Mouse (Mus musculus) intestine, embryonic 14.5 days (tissue): Measurements from ENCODE around the gene A730071L15Rik. TPM values are rescaled to one million over a fixed set of nuclear protein-coding genes. Genes with fewer than 3 reads are reported as not detected.

ENCODE experiments used
- ATAC-seq: fragments of 200-750 bp; cut with Nextera tagmentation; replicated peaks from 2 replicates; pipeline ENCODE4 v1.8.0; 2017; ENCODE audit warnings: low read depth, moderate number of reproducible peaks, moderate TSS enrichment, moderate library complexity; ENCODE audit not compliant: low FRiP score, low TSS enrichment
- DNase-seq: peaks from one replicate; pipeline ENCODE4 v3.0.0-alpha.2; 2018; ENCODE audit warnings: low spot score
- H3K27ac ChIP-seq: fragments of 300-500 bp; sonication (generic); 2 replicates; pipeline ENCODE4 v1.5.1; 2014; ENCODE audit warnings: low read depth, mild to moderate bottlenecking, control low read depth
- H3K27me3 ChIP-seq: fragments of 300-500 bp; sonication (generic); replicated peaks from 2 replicates; pipeline ENCODE4 v1.6.1; 2014; ENCODE audit warnings: low read length, control low read depth; ENCODE audit not compliant: control insufficient read depth, insufficient read depth
- H3K36me3 ChIP-seq: fragments of 300-500 bp; sonication (generic); 2 replicates; pipeline ENCODE4 v1.6.1; 2014; ENCODE audit warnings: low read length, control low read depth; ENCODE audit not compliant: control insufficient read depth, insufficient read depth
- H3K4me1 ChIP-seq: fragments of 300-500 bp; sonication (generic); replicated peaks from 2 replicates; pipeline ENCODE4 v1.6.1; 2014; ENCODE audit warnings: low read length, control low read depth, mixed read lengths; ENCODE audit not compliant: control insufficient read depth, insufficient read depth
- H3K4me2 ChIP-seq: fragments of 300-500 bp; sonication (generic); 2 replicates; pipeline ENCODE4 v1.6.1; 2014; ENCODE audit warnings: low read length
- H3K4me3 ChIP-seq: fragments of 300-500 bp; sonication (generic); 2 replicates; pipeline ENCODE4 v1.5.1; 2014; ENCODE audit warnings: low read depth, low read length, control low read depth, mixed read lengths
- H3K9ac ChIP-seq: fragments of 300-500 bp; sonication (generic); 2 replicates; pipeline ENCODE4 v1.6.1; 2014; ENCODE audit warnings: mild to moderate bottlenecking, low read length
- H3K9me3 ChIP-seq: fragments of 300-500 bp; sonication (generic); 2 replicates; pipeline ENCODE4 v1.6.1; 2016; ENCODE audit warnings: low read length, control low read depth; ENCODE audit not compliant: control insufficient read depth
- WGBS: fragments of 180-500 bp; shearing (Covaris S2); extraction: QIAGEN DNeasy Blood & Tissue Kit; methylation state at CpG from one replicate; pipeline ENCODE4 v1.1.7; 2014; 5-methylcytosine and 5-hydroxymethylcytosine counted together
- polyA plus RNA-seq: library from polyadenylated mRNA; unstranded; fragments of >200 nt; fragmentation: Nextera tagmentation; extraction: Ambion mirVana; gene quantifications from 2 replicates; pipeline ENCODE4 v1.2.1, GENCODE M21; 2014

Gene A730071L15Rik
- polyA plus RNA-seq, 1 experiment from 2014 or later, result 0.54 TPM

DNA sequence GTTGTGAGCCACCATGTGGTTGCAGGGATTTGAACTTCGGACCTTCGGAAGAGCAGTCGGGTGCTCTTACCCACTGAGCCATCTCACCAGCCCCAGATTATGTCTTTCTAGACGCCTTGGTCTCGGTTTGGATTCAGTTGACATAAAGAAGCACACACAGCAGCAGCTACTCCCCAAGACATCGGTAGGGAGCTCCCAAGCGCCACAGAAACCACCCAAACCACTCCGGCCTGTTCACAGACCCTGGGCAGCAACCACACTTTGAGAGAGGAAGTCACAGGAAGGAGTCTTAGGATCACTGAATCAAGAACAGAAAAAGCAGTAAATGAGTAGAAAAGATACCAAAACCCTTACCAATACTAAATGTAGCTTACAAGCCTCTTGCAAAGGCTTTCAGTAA is 3.0 kb upstream of the A730071L15Rik start:
- WGBS, result 86% methylated on average over 8 of the region's 8 CpGs
- peaks cover 8% of the 10 kb centered on the region for H3K36me3 ChIP-seq
- H3K9ac ChIP-seq, result no peak overlapping the region
- no peaks in the 10 kb centered on the region for H3K27me3 ChIP-seq
- no peak for ATAC-seq
- H3K27ac ChIP-seq, result no peak overlapping the region
- peaks cover 18% of the 10 kb centered on the region for H3K4me1 ChIP-seq
- DNase-seq, result no peak
- no peak overlapping the region for H3K4me2 ChIP-seq
- H3K4me3 ChIP-seq, result no peak overlapping the region
- H3K9me3 ChIP-seq, result no peaks in the 10 kb centered on the region

DNA sequence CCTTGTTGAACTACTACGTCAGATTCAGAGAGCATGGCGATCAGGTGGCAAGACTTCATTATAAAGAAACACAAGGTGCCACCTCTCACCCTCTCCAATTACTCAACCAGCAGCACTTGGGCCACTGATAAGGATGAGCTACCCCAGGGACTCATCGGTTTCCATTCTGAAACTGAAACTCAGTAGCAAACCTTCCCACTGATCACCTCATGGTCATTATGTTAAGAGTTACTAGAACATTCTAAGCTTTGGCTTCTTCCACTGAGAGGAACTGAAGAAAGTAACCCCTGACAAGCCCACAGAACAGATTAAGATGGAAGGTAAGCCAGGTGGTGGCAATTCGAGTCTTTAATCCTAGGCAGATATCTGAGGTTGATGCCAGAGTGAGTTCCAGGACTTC is 1.4 kb upstream of the A730071L15Rik start:
- no peak overlapping the region for H3K4me3 ChIP-seq
- WGBS, result 88% methylated on average over 4 of the region's 4 CpGs

DNA sequence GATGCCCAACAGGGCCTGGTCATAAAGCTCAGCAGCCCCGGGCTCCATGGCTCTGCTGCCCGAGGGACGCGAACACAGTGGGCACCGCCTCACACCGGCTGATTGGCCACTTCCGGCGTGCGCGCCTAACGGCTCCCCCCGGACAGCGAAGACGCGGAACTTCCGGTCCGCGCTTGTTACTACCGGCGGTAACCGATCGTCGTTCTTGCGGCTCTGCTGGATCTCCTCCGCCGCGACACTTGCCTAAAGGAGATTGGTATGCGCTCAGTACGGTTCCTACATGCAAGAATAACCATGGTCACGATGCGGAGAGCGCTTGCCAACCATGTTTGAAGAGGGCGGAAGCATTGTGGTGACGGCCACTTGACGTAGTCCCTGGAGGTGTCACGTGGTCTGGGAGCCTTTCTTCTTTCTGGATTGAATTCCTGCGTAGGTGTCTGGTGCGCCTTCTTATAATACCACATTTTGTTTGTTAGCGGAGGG is 299 bp downstream of the A730071L15Rik start, which contains the start of gene Nudcd3:
Gene Nudcd3, minus strand, starts transcription at position 329 of the 483 bp plus-strand sequence.
- WGBS, result under 1% methylated on average over 39 of the region's 39 CpGs

More for the DNA sequence above, 1.4 kb upstream of the A730071L15Rik start:
- Histone ChIP-seq H3K27me3 (no peaks in the 10 kb centered on the region), H3K4me1 (peaks cover 18% of the 10 kb centered on the region), H3K9me3 (no peaks in the 10 kb centered on the region), H3K9ac (no peak overlapping the region), H3K27ac (no peak overlapping the region), H3K4me2 (peak overlapping the region; percentile 73), H3K36me3 (no peaks in the 10 kb centered on the region)
- no peak for ATAC-seq
- DNase-seq, result no peak

DNA sequence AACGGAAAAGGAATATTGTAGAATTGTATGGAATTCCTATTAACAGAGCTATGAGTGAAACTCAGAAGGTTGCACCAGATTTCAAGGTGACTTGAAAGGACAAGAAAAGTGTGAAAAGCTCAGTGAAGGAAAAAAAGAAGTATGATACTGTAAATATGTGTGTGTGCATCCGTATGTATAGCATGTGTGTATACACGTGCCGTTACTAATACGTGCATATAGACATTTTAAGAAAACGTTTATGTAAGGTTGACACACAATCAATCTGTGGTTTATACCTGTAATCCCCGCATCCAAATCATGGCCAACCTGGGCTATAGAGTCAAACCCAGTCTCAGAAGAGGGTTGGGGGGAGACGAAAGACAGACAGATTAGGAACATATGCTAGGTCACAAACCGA is 741 bp downstream of the A730071L15Rik start:
- H3K4me3 ChIP-seq, result peak overlapping the region; percentile 97
- no peaks in the 10 kb centered on the region for H3K27me3 ChIP-seq
- no peaks in the 10 kb centered on the region for H3K9me3 ChIP-seq
- peaks cover 18% of the 10 kb centered on the region for H3K4me1 ChIP-seq
- peak overlapping the region; percentile 73 for H3K4me2 ChIP-seq
- DNase-seq (no peak), ATAC-seq (peak; percentile 37; the same call in 1 of the 2 replicates)
- 24% methylated on average over 9 of the region's 9 CpGs for WGBS
- H3K9ac ChIP-seq, result peak overlapping the region; percentile 91
- peak overlapping the region; percentile 96 for H3K27ac ChIP-seq
- no peaks in the 10 kb centered on the region for H3K36me3 ChIP-seq

More for the DNA sequence above, 299 bp downstream of the A730071L15Rik start, which contains the start of gene Nudcd3:
- Histone ChIP-seq H3K4me2 (peak within 1 kb of the TSS; percentile 73), H3K36me3 (no peaks in the 10 kb centered on the region), H3K9ac (peak within 1 kb of the TSS; percentile 91), H3K27ac (peak within 1 kb of the TSS; percentile 96), H3K4me1 (peaks cover 18% of the 10 kb centered on the region), H3K4me3 (peak within 1 kb of the TSS; percentile 97), H3K27me3 (no peaks in the 10 kb centered on the region), H3K9me3 (no peaks in the 10 kb centered on the region)
- peak; percentile 98 for ATAC-seq
- peak; percentile 94 for DNase-seq

DNA sequence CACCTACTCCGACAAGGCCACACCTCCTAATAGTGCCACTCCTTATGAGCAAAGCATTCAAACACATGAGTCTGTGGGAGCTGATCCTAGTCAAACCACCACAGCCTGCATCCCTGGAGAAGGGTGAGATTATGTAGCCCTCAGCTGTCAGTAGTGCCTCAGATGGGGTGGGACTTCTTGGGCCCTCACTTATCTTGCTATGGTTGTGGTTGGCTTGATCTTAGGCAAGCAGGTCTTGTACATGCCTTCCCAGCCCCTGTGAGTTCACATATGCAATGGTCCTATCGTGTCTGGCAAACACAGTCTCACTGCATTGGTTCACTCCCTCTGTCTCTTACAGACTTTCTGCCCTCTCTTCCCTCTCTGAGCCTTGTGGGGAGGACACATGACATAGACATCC is 7.3 kb downstream of the A730071L15Rik start:
- no peak overlapping the region for H3K4me3 ChIP-seq
- WGBS, result 66% methylated on average over 2 of the region's 2 CpGs
- no peak overlapping the region for H3K9ac ChIP-seq
- no peaks in the 10 kb centered on the region for H3K9me3 ChIP-seq
- no peaks in the 10 kb centered on the region for H3K4me1 ChIP-seq
- no peak for ATAC-seq
- DNase-seq, result no peak
- H3K4me2 ChIP-seq, result no peak overlapping the region
- no peaks in the 10 kb centered on the region for H3K36me3 ChIP-seq
- H3K27me3 ChIP-seq, result no peaks in the 10 kb centered on the region
- no peak overlapping the region for H3K27ac ChIP-seq

DNA sequence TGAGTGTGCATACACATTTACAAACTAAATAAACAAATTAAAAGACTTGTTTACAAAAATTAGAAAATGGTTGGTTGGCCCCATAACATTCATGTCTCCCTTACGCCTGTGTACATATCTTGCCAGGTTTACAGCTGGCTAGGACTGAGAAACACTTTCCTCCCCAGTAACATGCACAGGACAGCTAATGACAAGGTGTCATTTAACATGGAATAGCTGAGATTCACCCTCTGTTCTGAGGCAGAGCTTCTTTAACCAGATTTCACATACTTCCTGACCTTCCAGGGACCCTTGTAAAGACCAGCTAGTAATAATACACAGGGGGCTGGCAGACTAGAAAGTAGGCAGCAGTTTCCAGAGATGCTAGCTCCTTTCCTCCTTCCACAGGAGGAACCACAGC is 8.3 kb downstream of the A730071L15Rik start:
- H3K9ac ChIP-seq, result no peak overlapping the region
- ATAC-seq (no peak), DNase-seq (no peak)
- no peaks in the 10 kb centered on the region for H3K4me1 ChIP-seq
- no peak overlapping the region for H3K27ac ChIP-seq
- 82% methylated on average over 1 of the region's 1 CpGs for WGBS
- no peaks in the 10 kb centered on the region for H3K27me3 ChIP-seq
- H3K4me3 ChIP-seq, result no peak overlapping the region
- H3K4me2 ChIP-seq, result no peak overlapping the region
- no peaks in the 10 kb centered on the region for H3K36me3 ChIP-seq
- no peaks in the 10 kb centered on the region for H3K9me3 ChIP-seq

DNA sequence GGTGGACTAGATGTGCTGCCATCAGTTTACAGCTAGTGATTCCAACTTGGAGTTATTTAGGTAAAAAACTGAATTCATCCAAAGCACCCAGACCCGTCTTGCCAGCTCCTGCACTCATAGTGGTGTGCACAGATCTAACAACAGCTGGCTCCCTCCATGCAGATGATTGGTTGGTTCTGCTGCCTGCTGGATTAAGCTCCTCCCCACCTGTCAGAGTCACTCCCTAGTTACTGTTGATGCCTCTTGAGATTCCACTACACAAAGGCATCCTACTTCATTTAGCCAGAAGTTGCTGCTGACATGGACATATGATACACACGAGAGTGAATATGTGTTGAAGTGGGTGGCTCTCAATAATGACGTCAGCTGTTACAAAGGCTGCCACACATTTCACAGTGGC is 17.0 kb downstream of the A730071L15Rik start:
- DNase-seq, result no peak
- H3K4me3 ChIP-seq, result no peak overlapping the region
- no peak overlapping the region for H3K9ac ChIP-seq
- WGBS, result 58% methylated on average over 3 of the region's 3 CpGs
- no peaks in the 10 kb centered on the region for H3K4me1 ChIP-seq
- H3K4me2 ChIP-seq, result no peak overlapping the region
- no peaks in the 10 kb centered on the region for H3K27me3 ChIP-seq
- H3K9me3 ChIP-seq, result no peaks in the 10 kb centered on the region
- no peak for ATAC-seq
- H3K36me3 ChIP-seq, result no peaks in the 10 kb centered on the region
- no peak overlapping the region for H3K27ac ChIP-seq

DNA sequence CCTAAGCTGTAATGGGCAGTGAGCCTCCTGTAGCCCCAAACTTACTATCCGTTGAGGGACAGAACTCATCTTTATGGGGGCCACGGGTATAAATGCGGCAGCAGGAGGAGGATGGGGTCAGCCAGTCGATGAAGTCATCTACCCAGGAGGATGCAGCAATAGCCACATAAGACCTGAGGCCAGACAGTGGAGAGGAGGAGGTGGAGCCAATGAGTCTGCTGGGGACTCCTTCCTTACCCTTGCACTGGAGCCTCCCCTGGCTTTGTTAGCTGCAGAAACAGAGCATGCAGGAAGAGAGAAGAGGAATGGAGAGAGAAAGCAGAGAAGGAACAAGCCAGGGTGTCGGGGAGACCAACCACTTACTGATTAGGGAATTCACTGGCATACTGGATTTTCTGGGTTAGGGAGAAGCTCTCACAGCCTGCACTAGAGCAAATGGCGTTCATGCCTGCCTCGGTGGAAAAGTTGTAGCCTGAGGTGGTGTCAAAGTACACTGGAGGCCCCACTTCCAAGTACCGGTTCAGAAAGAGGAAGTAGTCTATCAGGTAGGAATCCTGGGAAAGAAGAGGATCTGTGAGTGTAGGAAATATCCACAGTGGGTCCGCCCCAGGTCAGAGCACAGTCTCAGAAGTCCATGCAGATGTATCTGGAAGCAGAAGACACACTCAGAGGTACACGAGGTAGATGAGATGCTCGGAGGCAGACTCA is 18.5 kb downstream of the A730071L15Rik start:
- 75% methylated on average over 11 of the region's 11 CpGs for WGBS
- Histone ChIP-seq H3K27me3 (no peaks in the 10 kb centered on the region), H3K4me1 (no peaks in the 10 kb centered on the region), H3K4me3 (no peak overlapping the region), H3K9ac (no peak overlapping the region), H3K36me3 (no peaks in the 10 kb centered on the region), H3K9me3 (no peaks in the 10 kb centered on the region), H3K27ac (no peak overlapping the region), H3K4me2 (no peak overlapping the region)
- no peak for ATAC-seq
- DNase-seq, result no peak

DNA sequence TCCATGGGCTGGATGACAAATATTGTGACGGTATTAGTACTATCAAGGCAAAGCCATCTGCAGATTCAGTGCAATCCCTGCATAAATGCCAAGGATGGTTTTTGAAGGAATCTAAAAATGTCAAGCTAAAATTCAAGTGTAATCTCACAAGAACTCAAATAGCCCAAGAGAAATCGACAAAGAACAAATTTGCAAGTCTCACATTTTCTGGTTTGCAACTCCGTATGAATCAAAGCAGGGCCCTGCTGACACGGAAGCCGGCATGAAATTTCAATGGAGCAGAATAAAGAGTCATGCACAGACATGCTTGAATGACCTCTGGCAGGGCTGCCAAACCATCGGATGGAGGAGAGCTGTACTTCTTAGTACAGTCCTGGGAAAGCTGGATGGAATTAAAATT is 20.1 kb downstream of the A730071L15Rik start:
- ATAC-seq (no peak), DNase-seq (no peak)
- Histone ChIP-seq H3K4me1 (no peaks in the 10 kb centered on the region), H3K9me3 (no peaks in the 10 kb centered on the region), H3K36me3 (no peaks in the 10 kb centered on the region), H3K9ac (no peak overlapping the region), H3K4me3 (no peak overlapping the region), H3K4me2 (no peak overlapping the region), H3K27ac (no peak overlapping the region), H3K27me3 (no peaks in the 10 kb centered on the region)
- WGBS, result 88% methylated on average over 6 of the region's 6 CpGs
